In the genomic region with DNA sequence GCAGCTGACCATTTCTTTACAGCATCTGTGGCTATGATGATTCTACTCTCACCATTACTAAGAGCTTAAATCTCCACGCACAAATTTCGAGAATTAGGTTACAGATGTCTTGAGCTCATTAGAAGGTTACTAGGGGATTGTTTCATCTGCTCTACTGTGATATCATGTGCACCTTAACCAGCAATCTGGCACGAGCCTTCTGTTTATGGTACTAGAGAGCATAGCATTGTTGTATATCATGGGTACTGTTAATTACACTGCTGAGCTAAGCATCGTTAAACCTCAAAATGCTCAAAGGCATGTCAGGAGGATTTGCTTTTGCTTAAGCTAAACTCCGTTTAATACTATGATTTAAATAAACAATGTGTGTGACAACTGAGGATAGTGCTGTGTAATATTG, we compare ENCODE assay signal across 26 mouse cellular contexts.
DNase-seq lines count a peak whose midpoint lies in the region; ATAC-seq lines count a peak whose summit lies in the region.
"Had no signal": no experiment of that assay in that cellular context is flagged by ENCODE, and none has a peak within 500 bp of the region (broad histone marks: within the 10 kb centered on the region; RNA-seq: fewer than 3 reads in every experiment).

No protein-coding gene starts in this region.

- H3K4me2 ChIP-seq in forebrain, embryonic 14.5 days (ENCODE audit: low read length) = no peak overlapping the region
- no peak overlapping the region for H3K4me2 ChIP-seq in kidney, embryonic 16.5 days (replicated peaks; ENCODE audit: low read depth, low read length)
- no peak overlapping the region for H3K4me2 ChIP-seq in neural tube, embryonic 12.5 days (replicated peaks)
- H3K4me2 ChIP-seq: embryonic facial prominence, embryonic 12.5 days; heart, embryonic 13.5 days; limb, embryonic 13.5 days; liver, embryonic 11.5 days; lung, embryonic 15.5 days; stomach, embryonic 15.5 days had no signal

- H3K4me1 ChIP-seq in forebrain, embryonic 14.5 days (ENCODE audit: control insufficient read depth, insufficient read depth, low read length) = no peaks in the 10 kb centered on the region
- H3K4me1 ChIP-seq in forebrain, embryonic 10.5 days = no peaks in the 10 kb centered on the region
- H3K4me1 ChIP-seq in kidney, embryonic 16.5 days (ENCODE audit: insufficient read depth, low read length) = no peaks in the 10 kb centered on the region
- no peaks in the 10 kb centered on the region for H3K4me1 ChIP-seq in neural tube, embryonic 12.5 days
- H3K4me1 ChIP-seq: embryonic facial prominence, embryonic 12.5 days; heart, embryonic 13.5 days; limb, embryonic 13.5 days; lung, embryonic 15.5 days; stomach, embryonic 15.5 days had no signal

- H3K9me3 ChIP-seq in forebrain, embryonic 14.5 days (replicated peaks; ENCODE audit: control insufficient read depth, low read length) = no peaks in the 10 kb centered on the region
- no peaks in the 10 kb centered on the region for H3K9me3 ChIP-seq in forebrain, embryonic 10.5 days
- no peaks in the 10 kb centered on the region for H3K9me3 ChIP-seq in kidney, embryonic 16.5 days (ENCODE audit: low read length)
- no peaks in the 10 kb centered on the region for H3K9me3 ChIP-seq in neural tube, embryonic 12.5 days
- H3K9me3 ChIP-seq: embryonic facial prominence, embryonic 12.5 days; G1E; heart, embryonic 13.5 days; limb, embryonic 13.5 days; lung, embryonic 15.5 days; stomach, embryonic 15.5 days had no signal

- H3K27ac ChIP-seq in forebrain, embryonic 14.5 days (ENCODE audit: low read depth, low read length) = no peak overlapping the region
- no peak overlapping the region for H3K27ac ChIP-seq in forebrain, embryonic 10.5 days
- H3K27ac ChIP-seq in kidney, embryonic 16.5 days (ENCODE audit: low read length) = no peak overlapping the region
- no peak overlapping the region for H3K27ac ChIP-seq in neural tube, embryonic 12.5 days
- H3K27ac ChIP-seq: embryonic facial prominence, embryonic 12.5 days; heart, embryonic 13.5 days; limb, embryonic 13.5 days; lung, embryonic 15.5 days; stomach, embryonic 15.5 days had no signal

- H3K36me3 ChIP-seq in forebrain, embryonic 14.5 days (ENCODE audit: control insufficient read depth, insufficient read depth, low read length) = no peaks in the 10 kb centered on the region
- H3K36me3 ChIP-seq in forebrain, embryonic 10.5 days (replicated peaks) = no peaks in the 10 kb centered on the region
- no peaks in the 10 kb centered on the region for H3K36me3 ChIP-seq in kidney, embryonic 16.5 days (ENCODE audit: insufficient read depth, low read length)
- H3K36me3 ChIP-seq in neural tube, embryonic 12.5 days = no peaks in the 10 kb centered on the region
- H3K36me3 ChIP-seq: embryonic facial prominence, embryonic 12.5 days; G1E; heart, embryonic 13.5 days; limb, embryonic 13.5 days; lung, embryonic 15.5 days; stomach, embryonic 15.5 days had no signal

- H3K4me3 ChIP-seq in forebrain, embryonic 14.5 days (ENCODE audit: low read depth, low read length) = no peak overlapping the region
- no peak overlapping the region for H3K4me3 ChIP-seq in forebrain, embryonic 10.5 days
- H3K4me3 ChIP-seq in kidney, embryonic 16.5 days (ENCODE audit: low read length) = no peak overlapping the region
- H3K4me3 ChIP-seq in neural tube, embryonic 12.5 days = no peak overlapping the region
- H3K4me3 ChIP-seq: embryonic facial prominence, embryonic 12.5 days; heart, embryonic 13.5 days; limb, embryonic 13.5 days; lung, embryonic 15.5 days; stomach, embryonic 15.5 days had no signal

- no peak overlapping the region for H3K9ac ChIP-seq in forebrain, embryonic 14.5 days (ENCODE audit: low read length)
- H3K9ac ChIP-seq in kidney, embryonic 16.5 days (replicated peaks; ENCODE audit: low read length) = no peak overlapping the region
- H3K9ac ChIP-seq in neural tube, embryonic 12.5 days = no peak overlapping the region
- H3K9ac ChIP-seq: embryonic facial prominence, embryonic 12.5 days; forebrain, postnatal 0 days; heart, embryonic 13.5 days; limb, embryonic 13.5 days; lung, embryonic 15.5 days; stomach, embryonic 15.5 days had no signal

- DNase-seq in forebrain, embryonic 14.5 days (ENCODE audit: low spot score) = no peak
- DNase-seq in forebrain, embryonic 10.5 days (ENCODE audit: extremely low spot score, low spot score) = no peak
- DNase-seq in kidney, adult 11 months = no peak
- no peak for DNase-seq in neural tube, embryonic 10.5 days (ENCODE audit: extremely low spot score, low spot score)
- no peak for DNase-seq in layer of hippocampus, adult 9-10 months (ENCODE audit: low spot score)
- no peak for DNase-seq in layer of hippocampus, adult 9-11 months
- DNase-seq: adrenal gland, adult 8-10 months; cerebellum, adult 8-10 months; cerebellum, postnatal 36 days; forebrain, postnatal 0 days; gastrocnemius, postnatal 10 days; heart, postnatal 10 days; kidney, adult 18-20 months; kidney, postnatal 14 days; right cerebral cortex, postnatal 25 days; thymus, postnatal 14 days had no signal

- H3K27me3 ChIP-seq in forebrain, embryonic 14.5 days (replicated peaks; ENCODE audit: control insufficient read depth, insufficient read depth, low read length) = no peaks in the 10 kb centered on the region
- H3K27me3 ChIP-seq in forebrain, embryonic 10.5 days (ENCODE audit: poor library complexity, severe bottlenecking) = no peaks in the 10 kb centered on the region
- H3K27me3 ChIP-seq in kidney, embryonic 16.5 days (ENCODE audit: insufficient read depth, low read length) = no peaks in the 10 kb centered on the region
- H3K27me3 ChIP-seq in neural tube, embryonic 12.5 days (replicated peaks) = no peaks in the 10 kb centered on the region
- H3K27me3 ChIP-seq: embryonic facial prominence, embryonic 12.5 days; heart, embryonic 13.5 days; limb, embryonic 13.5 days; lung, embryonic 15.5 days; stomach, embryonic 15.5 days had no signal

- WGBS in forebrain, embryonic 14.5 days = 33% methylated on average over 5 of the region's 5 CpGs
- 83% methylated on average over 5 of the region's 5 CpGs for WGBS in forebrain, embryonic 10.5 days
- WGBS in kidney, embryonic 16.5 days = 32% methylated on average over 5 of the region's 5 CpGs
- 77% methylated on average over 5 of the region's 5 CpGs for WGBS in neural tube, embryonic 12.5 days

- peak; percentile 50; the same call in 1 of the 2 replicates for ATAC-seq in forebrain, embryonic 14.5 days
- ATAC-seq in kidney, embryonic 16.5 days (ENCODE audit: low FRiP score, low TSS enrichment) = peak; percentile 63; the same call in 1 of the 2 replicates
- peak; percentile 66; the same call in 1 of the 2 replicates for ATAC-seq in neural tube, embryonic 12.5 days (ENCODE audit: low FRiP score, low read depth)
- ATAC-seq: forebrain, postnatal 0 days; inflammation-experienced regulatory T-cells, adult 6 months had no signal
